Mouse (Mus musculus): Measurements from ENCODE around the gene Galnt12.
A peak's percentile ranks its signal among the peaks of the same experiment; 100 is the strongest.
"Not testable (repeated sequence)": the region's sequence is repeated elsewhere in the genome, so short reads cannot be mapped to it uniquely, and the experiment has no call there.

The Galnt12 gene

GRCm38 (mm10) chr4:47091493-47092386 is at the start of gene Galnt12:
Gene Galnt12, plus strand, starts transcription at chr4:47091909.
- no peak for DNase-seq (ENCODE audit: extremely low spot score, low read depth, low spot score)

GRCm38 (mm10) chr4:47043866-47044265 is 47.8 kb upstream of the Galnt12 start:
- no peak for DNase-seq (ENCODE audit: extremely low spot score, low read depth, low spot score)

- no peak for DNase-seq (ENCODE audit: extremely low spot score, low read depth, low spot score)
Observed at GRCm38 (mm10) chr4:47046974-47047373, 44.7 kb upstream of the Galnt12 start.

GRCm38 (mm10) chr4:47047765-47048164 is 43.9 kb upstream of the Galnt12 start:
- DNase-seq (ENCODE audit: extremely low spot score, low read depth, low spot score): no peak

- no peak for DNase-seq (ENCODE audit: extremely low spot score, low read depth, low spot score)
Observed at GRCm38 (mm10) chr4:47049216-47049615, 42.5 kb upstream of the Galnt12 start.

- peak; percentile 89 for DNase-seq (ENCODE audit: extremely low spot score, low read depth, low spot score)
Observed at GRCm38 (mm10) chr4:47050167-47050566, 41.5 kb upstream of the Galnt12 start.

GRCm38 (mm10) chr4:47050642-47051381 is 40.9 kb upstream of the Galnt12 start:
- DNase-seq (ENCODE audit: extremely low spot score, low read depth, low spot score): no peak

- no peak for DNase-seq (ENCODE audit: extremely low spot score, low read depth, low spot score)
Observed at GRCm38 (mm10) chr4:47051905-47052304, 39.8 kb upstream of the Galnt12 start.

GRCm38 (mm10) chr4:47055170-47055569 is 36.5 kb upstream of the Galnt12 start:
- DNase-seq (ENCODE audit: extremely low spot score, low read depth, low spot score): not testable (repeated sequence)

GRCm38 (mm10) chr4:47055570-47056080 is 36.1 kb upstream of the Galnt12 start:
- DNase-seq (ENCODE audit: extremely low spot score, low read depth, low spot score): no peak

GRCm38 (mm10) chr4:47056791-47057509 is 34.8 kb upstream of the Galnt12 start, which contains the start of gene Anks6:
Gene Anks6, minus strand, starts transcription at chr4:47057427.
- DNase-seq (ENCODE audit: extremely low spot score, low read depth, low spot score): no peak

GRCm38 (mm10) chr4:47057510-47058325 is 34.0 kb upstream of the Galnt12 start:
- DNase-seq (ENCODE audit: extremely low spot score, low read depth, low spot score): no peak

- DNase-seq (ENCODE audit: extremely low spot score, low read depth, low spot score): no peak
Observed at GRCm38 (mm10) chr4:47060900-47061299, 30.8 kb upstream of the Galnt12 start.

- DNase-seq (ENCODE audit: extremely low spot score, low read depth, low spot score): no peak
Observed at GRCm38 (mm10) chr4:47075054-47075453, 16.7 kb upstream of the Galnt12 start.

- no peak for DNase-seq (ENCODE audit: extremely low spot score, low read depth, low spot score)
Observed at GRCm38 (mm10) chr4:47079997-47080646, 11.6 kb upstream of the Galnt12 start.

GRCm38 (mm10) chr4:47080647-47081010 is 11.1 kb upstream of the Galnt12 start:
- no peak for DNase-seq (ENCODE audit: extremely low spot score, low read depth, low spot score)

GRCm38 (mm10) chr4:47083824-47084223 is 7.9 kb upstream of the Galnt12 start:
- DNase-seq (ENCODE audit: extremely low spot score, low read depth, low spot score): no peak

GRCm38 (mm10) chr4:47088671-47089070 is 3.0 kb upstream of the Galnt12 start:
- no peak for DNase-seq (ENCODE audit: extremely low spot score, low read depth, low spot score)

GRCm38 (mm10) chr4:47092387-47093021 is 795 bp downstream of the Galnt12 start:
- no peak for DNase-seq (ENCODE audit: extremely low spot score, low read depth, low spot score)
